ENCODE assay signal across 8 mouse cellular contexts in the genomic region with DNA sequence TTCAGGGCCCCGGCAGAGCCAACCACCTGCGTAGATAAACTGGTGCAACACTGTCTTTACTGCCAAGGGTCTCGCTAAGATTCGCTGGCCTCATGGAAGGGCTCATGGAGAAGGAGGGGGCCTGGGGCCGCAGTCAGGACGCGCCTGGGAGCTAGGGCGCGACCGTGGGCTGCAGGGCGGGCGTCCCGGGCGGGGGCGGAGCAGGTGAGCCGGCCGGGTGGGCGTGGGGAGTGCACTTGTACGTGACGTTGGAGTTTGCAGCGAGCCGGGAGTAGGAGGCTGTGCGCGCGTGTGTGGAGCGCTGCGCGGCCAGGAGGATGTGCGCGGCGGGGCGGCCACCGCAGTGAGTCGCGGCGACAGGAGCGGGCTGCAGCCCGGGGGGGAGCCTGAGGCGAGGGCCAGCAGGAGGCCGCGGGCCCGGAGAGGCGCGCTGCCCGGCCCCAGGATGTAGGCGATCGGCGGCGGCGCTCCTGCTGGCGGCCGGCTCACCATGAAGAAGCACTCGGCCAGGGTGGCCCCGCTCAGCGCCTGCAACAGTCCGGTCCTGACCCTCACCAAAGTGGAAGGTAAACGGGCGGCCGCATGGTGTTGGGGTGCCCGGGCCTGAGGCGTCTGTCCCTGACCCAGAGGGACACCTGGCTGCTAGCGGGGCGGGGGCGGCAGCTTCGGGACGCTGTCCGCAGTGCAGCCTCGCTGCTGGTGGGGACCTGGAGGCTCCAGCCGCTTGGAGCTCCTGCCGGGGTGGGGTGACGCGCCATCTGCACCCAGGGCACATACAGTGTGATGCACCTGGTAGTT. TPM values are rescaled to one million over a fixed set of nuclear protein-coding genes. Genes with fewer than 3 reads are reported as not detected.
DNase-seq lines count a peak whose midpoint lies in the region; ATAC-seq and TF ChIP-seq lines count a peak whose summit lies in the region.

TSS of gene Slc35f3 (plus strand) at position 263 of the 798 bp plus-strand sequence.

- H3K4me2 ChIP-seq in forebrain, postnatal 0 days (ENCODE audit: low read depth): peak within 1 kb of the TSS; percentile 97
- H3K4me2 ChIP-seq in intestine, postnatal 0 days (replicated peaks; ENCODE audit: low read depth): peak within 1 kb of the TSS; percentile 75
- H3K4me2 ChIP-seq in stomach, embryonic 14.5 days (replicated peaks; ENCODE audit: low read depth, low read length): peak within 1 kb of the TSS; percentile 89

- H3K27me3 ChIP-seq in cerebellum, adult 2 months (ENCODE audit: control insufficient read depth, insufficient read depth, low read length): no peaks in the 10 kb centered on the region
- H3K27me3 ChIP-seq in forebrain, postnatal 0 days (ENCODE audit: insufficient read depth, low read length): no peaks in the 10 kb centered on the region
- peaks cover 12% of the 10 kb centered on the region for H3K27me3 ChIP-seq in intestine, postnatal 0 days (replicated peaks; ENCODE audit: control insufficient read depth, insufficient read depth, low read length)
- peaks cover 2% of the 10 kb centered on the region; the same call in 1 of the 2 replicates for H3K27me3 ChIP-seq in stomach, embryonic 14.5 days (ENCODE audit: control insufficient read depth, insufficient read depth, low read length)

- no peaks in the 10 kb centered on the region for H3K36me3 ChIP-seq in forebrain, postnatal 0 days (ENCODE audit: insufficient read depth)
- H3K36me3 ChIP-seq in intestine, postnatal 0 days (ENCODE audit: control insufficient read depth, insufficient read depth): no peaks in the 10 kb centered on the region
- no peaks in the 10 kb centered on the region for H3K36me3 ChIP-seq in stomach, embryonic 14.5 days (ENCODE audit: control insufficient read depth, insufficient read depth, low read length)

- peak within 1 kb of the TSS; percentile 82 for H3K27ac ChIP-seq in cerebellum, adult 2 months (ENCODE audit: insufficient read depth, low read length)
- H3K27ac ChIP-seq in forebrain, postnatal 0 days (ENCODE audit: low read depth, low read length): no peak within 1 kb of the TSS
- H3K27ac ChIP-seq in intestine, postnatal 0 days (ENCODE audit: low read depth, low read length): no peak within 1 kb of the TSS
- H3K27ac ChIP-seq in stomach, embryonic 14.5 days (ENCODE audit: low read length): no peak within 1 kb of the TSS

- peak; percentile 86 for ATAC-seq in forebrain, postnatal 0 days
- ATAC-seq in intestine, postnatal 0 days: peak; percentile 36; the same call in 1 of the 2 replicates
- ATAC-seq in stomach, embryonic 14.5 days (ENCODE audit: insufficient number of reproducible peaks, insufficient read depth, low FRiP score, low read depth): peak; percentile 74
- no peak for ATAC-seq in erythroid progenitor cell, adult 5-6 weeks (replicated peaks; ENCODE audit: low FRiP score, poor library complexity, severe bottlenecking)

- DNase-seq in ZHBTc4 (ENCODE audit: low read depth, low spot score): peak; percentile 78
- peak; percentile 78 to 80 for DNase-seq in cerebellum, adult 2 months
- DNase-seq in forebrain, postnatal 0 days: peak; percentile 65
- DNase-seq in left cerebral cortex, postnatal 25 days (ENCODE audit: low spot score in 2 of 2): peak; percentile 79 to 82
- peak; percentile 44 for DNase-seq in mesoderm, embryonic 11.5 days (ENCODE audit: low read depth, low spot score)

- H3K9ac ChIP-seq in forebrain, postnatal 0 days: peak within 1 kb of the TSS; percentile 62
- H3K9ac ChIP-seq in intestine, postnatal 0 days (ENCODE audit: low read depth, low read length): 0 out of 2 replicates have a peak within 1 kb of the TSS, but pooled peaks have one; percentile 17
- peak within 1 kb of the TSS; percentile 25 for H3K9ac ChIP-seq in stomach, embryonic 14.5 days (replicated peaks; ENCODE audit: low read depth, low read length)

- intact Hi-C loops in left cerebral cortex, postnatal 25 days (cut with DNase I): loop anchor here (2.0 kb wide), 1 partner anchor 26 kb away; no protein-coding TSS in a partner anchor

- peaks cover 21% of the 10 kb centered on the region; the same call in 1 of the 2 replicates for H3K4me1 ChIP-seq in cerebellum, adult 2 months (ENCODE audit: control insufficient read depth, insufficient read depth, low read length)
- H3K4me1 ChIP-seq in forebrain, postnatal 0 days (ENCODE audit: insufficient read depth): no peaks in the 10 kb centered on the region
- no peaks in the 10 kb centered on the region for H3K4me1 ChIP-seq in intestine, postnatal 0 days (replicated peaks; ENCODE audit: control insufficient read depth, insufficient read depth, low read length)
- H3K4me1 ChIP-seq in stomach, embryonic 14.5 days (ENCODE audit: control insufficient read depth, insufficient read depth, low read length): 0 out of 2 replicates have a peak, but pooled peaks cover 3% of the 10 kb centered on the region

- peak; percentile 49 for TF ChIP-seq POLR2A in cerebellum, adult 2 months (IDR thresholded peaks at IDR 0.05; ENCODE audit: borderline replicate concordance, insufficient read depth, low read length)

- under 1% methylated on average over 72 of the region's 72 CpGs for WGBS in cerebellum, adult 2 months
- WGBS in forebrain, postnatal 0 days: under 1% methylated on average over 70 of the region's 72 CpGs
- under 1% methylated on average over 63 of the region's 72 CpGs for WGBS in intestine, postnatal 0 days
- WGBS in stomach, embryonic 14.5 days: under 1% methylated on average over 66 of the region's 72 CpGs

- TF ChIP-seq CTCF in cerebellum, adult 2 months (IDR thresholded peaks at IDR 0.05; ENCODE audit: borderline replicate concordance, insufficient read depth, low read depth, low read length): no peak
- TF ChIP-seq CTCF in forebrain, postnatal 0 days (IDR thresholded peaks at IDR 0.05; ENCODE audit: low read depth): no peak
- TF ChIP-seq CTCF in intestine, postnatal 0 days (IDR thresholded peaks at IDR 0.05; ENCODE audit: low read depth): no peak

- H3K9me3 ChIP-seq in forebrain, postnatal 0 days (ENCODE audit: low read length): no peaks in the 10 kb centered on the region
- no peaks in the 10 kb centered on the region for H3K9me3 ChIP-seq in intestine, postnatal 0 days (ENCODE audit: control insufficient read depth)
- H3K9me3 ChIP-seq in stomach, embryonic 14.5 days (ENCODE audit: control insufficient read depth, low read depth, low read length): no peaks in the 10 kb centered on the region

- H3K4me3 ChIP-seq in cerebellum, adult 2 months (replicated peaks; ENCODE audit: insufficient read depth, low read depth, low read length): peak within 1 kb of the TSS; percentile 83
- peak within 1 kb of the TSS; percentile 56 for H3K4me3 ChIP-seq in forebrain, postnatal 0 days (ENCODE audit: low read depth, low read length)
- H3K4me3 ChIP-seq in intestine, postnatal 0 days (ENCODE audit: low read depth, low read length): peak within 1 kb of the TSS; percentile 44
- H3K4me3 ChIP-seq in stomach, embryonic 14.5 days (ENCODE audit: low read depth, low read length): peak within 1 kb of the TSS; percentile 42

RNA-seq across cellular contexts. Expression of gene Slc35f3, which starts in this region (rescaled TPM):
- polyA plus RNA-seq in cerebellum, adult 2 months (2012; rRNA removed): 15.8 and 17.7 TPM in 2 replicates
- 1.5 and 2.1 TPM in 2 replicates for total RNA-seq in forebrain, postnatal 0 days (2014; rRNA removed)
- polyA plus RNA-seq in forebrain, postnatal 0 days (2015; fragmentation: Nextera tagmentation; extraction: Ambion mirVana): 1.4 and 3.1 TPM in 2 replicates
- polyA plus RNA-seq in intestine, postnatal 0 days (2015; fragmentation: Nextera tagmentation; extraction: Ambion mirVana): 0.10 and 0.41 TPM in 2 replicates
- total RNA-seq in left cerebral cortex, postnatal 25 days (2021): 10 to 100 TPM; 33.8 to 36.3 TPM
- polyA plus RNA-seq in stomach, embryonic 14.5 days (2014; fragmentation: Nextera tagmentation; extraction: Ambion mirVana): 1.4 and 2.3 TPM in 2 replicates
- not detected in 2 replicates for total RNA-seq in erythroid progenitor cell, adult 5-6 weeks (2015; ENCODE audit: low replicate concordance)
- total RNA-seq in erythroid progenitor cell, adult 5-6 weeks (2017; ENCODE audit: low replicate concordance): not detected in 2 replicates

Comparison
In these comparisons a context has a peak if more than half of its experiments do, and no peak if none do; other contexts are left out.
1. RNA of gene Slc35f3 (total RNA-seq): 33.8 to 36.3 TPM in left cerebral cortex, postnatal 25 days; 1.5 to 2.1 TPM in forebrain, postnatal 0 days and not detected in erythroid progenitor cell, adult 5-6 weeks; every median in the first group is over 10 times any median in the second.
2. Peak in ATAC-seq, H3K4me3 ChIP-seq, H3K9ac ChIP-seq and H3K4me2 ChIP-seq in intestine, postnatal 0 days; RNA of the gene not detected or under 1 TPM.
3. Peak in every context shown above with its lines, with median percentiles within 50 percentile points of each other: DNase-seq, H3K4me3 ChIP-seq, H3K4me2 ChIP-seq and H3K9ac ChIP-seq.